Mouse (Mus musculus) ES-Bruce4 (cell line): ENCODE results near the gene BC024978.

Experiments
- CTCF ChIP-seq: IDR thresholded peaks from one replicate; pipeline ENCODE4 v1.8.1; 2011; ENCODE audit warnings: low read depth, low read length
- POLR2A ChIP-seq: IDR thresholded peaks from one replicate; pipeline ENCODE4 v1.8.1; 2011; ENCODE audit warnings: low read length; ENCODE audit not compliant: insufficient read depth

DNA sequence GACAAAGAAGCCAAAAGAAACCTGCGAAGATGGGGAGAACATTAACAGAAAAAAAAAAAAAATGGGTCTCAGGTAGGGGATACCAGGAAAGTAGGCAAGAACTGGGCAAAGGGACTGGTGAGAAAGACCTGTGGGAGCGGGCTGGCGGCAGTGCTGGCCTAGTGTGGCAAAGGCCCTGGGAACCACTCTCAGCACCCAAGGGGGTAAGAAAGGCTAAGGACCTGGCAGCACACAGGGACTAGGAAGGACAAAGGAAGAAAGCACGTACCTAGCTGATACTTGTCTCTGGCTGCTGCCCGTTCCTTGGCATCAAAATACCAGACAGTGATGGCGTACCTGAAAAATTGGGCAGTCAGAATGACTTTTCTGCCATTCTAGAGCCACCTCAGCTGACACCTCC is 36.3 kb upstream of the BC024978 start:
- no peak for TF ChIP-seq CTCF
- no peak for TF ChIP-seq POLR2A
